Mouse (Mus musculus) midbrain, embryonic 10.5 days (tissue): ENCODE measurements around the gene Lrrc8e. TPM values are rescaled to one million over a fixed set of nuclear protein-coding genes. Genes with fewer than 3 reads are reported as not detected.
A peak's percentile ranks its signal among the peaks of the same experiment; 100 is the strongest.

Source experiments
- DNase-seq: peaks from one replicate; pipeline ENCODE4 v3.0.0-alpha.2; 2017; ENCODE audit warnings: low spot score
- H3K27ac ChIP-seq: fragments of 300-500 bp; sonication (generic); replicated peaks from 2 replicates; pipeline ENCODE4 v1.5.1; 2016; ENCODE audit warnings: mild to moderate bottlenecking
- H3K27me3 ChIP-seq: fragments of 300-500 bp; sonication (generic); 2 replicates; pipeline ENCODE4 v1.6.1; 2016; ENCODE audit warnings: low read depth, mild to moderate bottlenecking; ENCODE audit not compliant: poor library complexity, severe bottlenecking
- H3K36me3 ChIP-seq: fragments of 300-500 bp; sonication (generic); 2 replicates; pipeline ENCODE4 v1.6.1; 2016; ENCODE audit warnings: mild to moderate bottlenecking, moderate library complexity
- H3K4me1 ChIP-seq: fragments of 300-500 bp; sonication (generic); 2 replicates; pipeline ENCODE4 v1.6.1; 2016
- H3K4me3 ChIP-seq: fragments of 300-500 bp; sonication (generic); 2 replicates; pipeline ENCODE4 v1.5.1; 2016; ENCODE audit warnings: mild to moderate bottlenecking, moderate library complexity
- H3K9me3 ChIP-seq: fragments of 300-500 bp; sonication (generic); replicated peaks from 2 replicates; pipeline ENCODE4 v1.6.1; 2016; ENCODE audit warnings: mild to moderate bottlenecking
- WGBS: fragments of 180-500 bp; shearing (Covaris S2); methylation state at CpG from one replicate; pipeline ENCODE4 v1.1.7; 2016; 5-methylcytosine and 5-hydroxymethylcytosine counted together
- polyA plus RNA-seq: library from polyadenylated mRNA; unstranded; fragments of >200 nt; fragmentation: Nextera tagmentation; extraction: Ambion mirVana; gene quantifications from 2 replicates; pipeline ENCODE4 v1.2.1, GENCODE M21; 2016

The Lrrc8e gene
- 0.19 TPM in 2 replicates for polyA plus RNA-seq

DNA sequence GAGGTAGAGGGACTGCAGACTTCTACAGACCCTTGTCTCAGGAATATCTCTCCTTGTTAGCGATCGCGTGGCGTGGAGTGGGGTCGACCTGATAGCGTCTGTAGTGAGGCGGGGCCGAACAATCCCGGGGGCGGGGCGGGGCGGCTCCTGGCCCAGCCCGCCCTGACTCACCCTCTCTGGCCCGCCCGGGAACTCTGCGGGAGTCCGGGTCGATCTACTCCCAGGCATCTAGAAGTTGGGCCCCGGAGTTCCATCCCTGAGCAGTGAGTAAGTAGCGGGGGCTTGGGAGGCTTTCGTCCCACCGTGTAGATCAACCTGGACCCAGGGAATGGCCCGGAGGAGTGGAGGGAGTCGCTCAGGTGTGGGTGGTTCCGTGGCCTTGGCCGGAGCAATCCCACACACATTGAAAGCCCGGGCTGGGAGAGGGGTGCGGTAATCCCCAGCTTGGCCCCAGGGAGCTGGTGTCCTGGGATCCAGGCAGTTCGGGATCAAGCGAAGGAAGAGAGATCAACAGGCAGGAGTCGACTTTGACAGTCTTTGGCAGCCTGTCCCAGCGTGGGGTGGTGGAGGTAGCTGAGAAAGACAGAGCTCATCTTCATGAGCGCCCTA is at the start of gene Lrrc8e:
Lrrc8e (plus strand) TSS at position 89 of the 609 bp plus-strand sequence.
- no peaks in the 10 kb centered on the region for H3K36me3 ChIP-seq
- H3K4me3 ChIP-seq = peak within 1 kb of the TSS; percentile 45
- H3K4me1 ChIP-seq = peaks cover 9% of the 10 kb centered on the region
- H3K27ac ChIP-seq = no peak within 1 kb of the TSS; the same call in 1 of the 2 replicates
- no peaks in the 10 kb centered on the region for H3K9me3 ChIP-seq
- WGBS = 3% methylated on average over 33 of the region's 33 CpGs
- DNase-seq = no peak
- H3K27me3 ChIP-seq = peaks cover 55% of the 10 kb centered on the region

DNA sequence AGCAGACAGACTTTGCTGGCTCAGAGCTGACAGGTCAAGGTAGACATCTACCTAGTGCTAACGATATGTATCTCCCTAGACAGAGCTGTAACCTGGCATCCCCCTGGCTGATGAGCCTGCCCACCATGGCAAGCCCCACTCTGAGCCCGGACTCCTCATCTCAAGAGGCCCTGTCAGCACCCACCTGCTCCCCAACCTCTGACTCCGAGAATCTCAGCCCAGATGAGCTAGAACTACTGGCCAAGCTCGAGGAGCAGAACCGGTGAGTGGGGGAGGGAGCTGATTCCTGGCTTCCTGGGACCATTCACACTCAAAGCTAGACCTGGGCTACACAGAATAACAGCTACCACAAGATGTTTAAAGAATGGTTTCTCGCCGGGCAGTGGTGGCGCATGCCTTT is 43.2 kb upstream of the Lrrc8e start:
- WGBS = 90% methylated on average over 8 of the region's 8 CpGs
- Histone ChIP-seq H3K4me1 (no peaks in the 10 kb centered on the region), H3K27me3 (no peaks in the 10 kb centered on the region), H3K36me3 (peaks cover 40% of the 10 kb centered on the region), H3K4me3 (no peak overlapping the region), H3K9me3 (no peaks in the 10 kb centered on the region), H3K27ac (no peak overlapping the region)
- no peak for DNase-seq

DNA sequence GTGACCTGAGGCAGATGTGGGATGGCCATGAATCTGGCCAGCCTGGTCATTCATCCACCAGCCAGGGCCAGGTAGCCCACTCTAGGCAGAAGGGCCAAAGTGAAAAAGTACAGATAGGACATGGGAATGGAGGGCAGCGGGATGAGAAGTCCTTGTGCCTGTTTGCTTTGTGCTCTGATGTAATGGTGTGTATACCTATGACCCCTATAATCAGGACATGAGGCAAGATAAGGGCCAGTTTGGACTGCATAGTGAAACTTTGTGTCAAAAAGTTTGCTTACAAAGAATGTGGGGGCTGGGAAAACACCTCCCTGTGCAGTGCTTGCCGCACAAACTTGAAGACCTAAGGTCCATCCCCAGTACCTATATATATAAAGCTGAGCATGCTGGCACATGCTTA is 40.5 kb upstream of the Lrrc8e start:
- peaks cover 42% of the 10 kb centered on the region for H3K36me3 ChIP-seq
- H3K4me3 ChIP-seq = no peak overlapping the region
- no peak for DNase-seq
- no peak overlapping the region for H3K27ac ChIP-seq
- H3K9me3 ChIP-seq = no peaks in the 10 kb centered on the region
- WGBS = 93% methylated on average over 2 of the region's 2 CpGs
- no peaks in the 10 kb centered on the region for H3K4me1 ChIP-seq
- H3K27me3 ChIP-seq = 0 out of 2 replicates have a peak, but pooled peaks cover 2% of the 10 kb centered on the region

DNA sequence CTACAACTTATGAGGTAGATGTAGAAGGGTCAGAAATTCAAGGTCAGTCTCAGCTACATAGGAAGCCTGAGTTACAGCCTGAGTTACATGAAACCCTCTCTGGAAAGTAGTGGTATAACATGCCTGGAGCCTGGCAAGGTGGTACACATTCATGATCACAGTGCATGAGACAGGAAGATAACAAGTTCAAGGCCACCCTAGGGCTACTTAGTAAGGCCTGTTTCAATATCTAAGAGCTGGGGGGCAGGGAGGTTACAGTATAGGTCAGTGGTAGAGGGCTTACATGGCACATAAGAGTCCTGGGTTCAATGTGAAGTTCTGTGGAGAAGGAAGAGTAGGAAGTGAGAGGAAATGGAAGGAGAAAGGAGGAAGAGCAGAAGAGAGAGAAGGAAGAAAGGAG is 38.0 kb upstream of the Lrrc8e start:
- Histone ChIP-seq H3K36me3 (peaks cover 38% of the 10 kb centered on the region), H3K4me1 (peaks cover 18% of the 10 kb centered on the region), H3K9me3 (no peaks in the 10 kb centered on the region), H3K27me3 (0 out of 2 replicates have a peak, but pooled peaks cover 4% of the 10 kb centered on the region), H3K27ac (no peak overlapping the region), H3K4me3 (no peak overlapping the region)
- no peak for DNase-seq

DNA sequence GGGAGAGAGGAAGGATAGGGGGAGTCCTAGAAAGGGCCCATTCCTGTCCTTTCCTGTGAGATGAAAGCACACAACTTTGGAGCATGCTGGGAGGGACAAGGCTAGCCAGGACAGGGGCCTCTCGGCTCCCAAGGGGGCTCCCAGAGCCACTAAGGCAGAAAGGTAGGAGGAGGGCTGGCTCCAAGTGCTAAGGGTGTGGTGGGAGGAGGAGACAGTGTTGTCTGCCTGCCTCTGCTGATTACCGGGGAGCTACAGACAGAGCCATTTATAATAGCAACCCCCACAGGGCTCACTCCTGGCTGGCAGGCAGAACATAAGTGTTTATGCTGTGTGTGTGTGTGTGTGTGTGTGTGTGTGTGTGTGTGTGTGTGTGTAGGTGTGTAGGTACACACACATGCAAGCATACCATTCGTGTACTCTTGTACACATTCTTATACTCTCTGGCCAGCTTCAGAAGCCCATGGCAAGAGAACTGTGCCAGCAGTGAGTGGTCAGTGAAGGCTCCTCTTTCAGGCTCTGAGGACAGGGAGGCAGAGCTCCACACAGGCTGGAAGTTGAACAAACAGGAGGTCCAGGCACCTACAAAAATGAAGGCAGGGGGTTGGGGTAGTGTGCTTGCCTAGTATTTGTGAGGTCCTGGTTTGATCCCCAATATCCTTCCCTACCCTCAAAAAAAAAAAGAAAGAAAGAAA is 37.5 kb upstream of the Lrrc8e start:
- H3K36me3 ChIP-seq = peaks cover 35% of the 10 kb centered on the region
- H3K4me1 ChIP-seq = peaks cover 19% of the 10 kb centered on the region
- no peak overlapping the region for H3K27ac ChIP-seq
- no peak for DNase-seq
- no peak overlapping the region for H3K4me3 ChIP-seq
- H3K27me3 ChIP-seq = peaks cover 10% of the 10 kb centered on the region; the same call in 1 of the 2 replicates
- no peaks in the 10 kb centered on the region for H3K9me3 ChIP-seq
- 49% methylated on average over 3 of the region's 3 CpGs for WGBS

DNA sequence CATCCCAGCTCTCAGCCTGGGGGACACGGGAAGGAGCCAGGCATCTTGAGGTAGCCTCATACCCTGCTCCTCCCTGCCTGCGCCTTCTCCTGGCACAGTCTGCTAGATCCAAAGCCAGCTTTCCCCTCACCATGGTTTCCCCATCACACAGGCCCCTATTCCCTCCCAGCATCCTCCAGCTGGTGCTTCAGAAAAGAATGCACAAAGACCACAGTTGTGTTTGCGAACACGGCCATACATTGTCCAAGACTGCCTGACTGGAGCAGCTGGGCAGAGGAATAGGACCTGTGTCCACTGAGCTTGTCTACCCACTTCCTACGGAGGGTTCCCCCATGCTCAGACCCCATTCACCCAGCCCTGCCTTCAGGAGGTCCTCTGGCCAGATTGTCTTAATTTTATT is 34.3 kb upstream of the Lrrc8e start:
- Histone ChIP-seq H3K9me3 (no peaks in the 10 kb centered on the region), H3K36me3 (peaks cover 11% of the 10 kb centered on the region), H3K27ac (peak overlapping the region; percentile 77), H3K4me1 (peaks cover 19% of the 10 kb centered on the region), H3K4me3 (no peak overlapping the region), H3K27me3 (peaks cover 15% of the 10 kb centered on the region; the same call in 1 of the 2 replicates)
- WGBS = 54% methylated on average over 5 of the region's 5 CpGs
- DNase-seq = no peak

DNA sequence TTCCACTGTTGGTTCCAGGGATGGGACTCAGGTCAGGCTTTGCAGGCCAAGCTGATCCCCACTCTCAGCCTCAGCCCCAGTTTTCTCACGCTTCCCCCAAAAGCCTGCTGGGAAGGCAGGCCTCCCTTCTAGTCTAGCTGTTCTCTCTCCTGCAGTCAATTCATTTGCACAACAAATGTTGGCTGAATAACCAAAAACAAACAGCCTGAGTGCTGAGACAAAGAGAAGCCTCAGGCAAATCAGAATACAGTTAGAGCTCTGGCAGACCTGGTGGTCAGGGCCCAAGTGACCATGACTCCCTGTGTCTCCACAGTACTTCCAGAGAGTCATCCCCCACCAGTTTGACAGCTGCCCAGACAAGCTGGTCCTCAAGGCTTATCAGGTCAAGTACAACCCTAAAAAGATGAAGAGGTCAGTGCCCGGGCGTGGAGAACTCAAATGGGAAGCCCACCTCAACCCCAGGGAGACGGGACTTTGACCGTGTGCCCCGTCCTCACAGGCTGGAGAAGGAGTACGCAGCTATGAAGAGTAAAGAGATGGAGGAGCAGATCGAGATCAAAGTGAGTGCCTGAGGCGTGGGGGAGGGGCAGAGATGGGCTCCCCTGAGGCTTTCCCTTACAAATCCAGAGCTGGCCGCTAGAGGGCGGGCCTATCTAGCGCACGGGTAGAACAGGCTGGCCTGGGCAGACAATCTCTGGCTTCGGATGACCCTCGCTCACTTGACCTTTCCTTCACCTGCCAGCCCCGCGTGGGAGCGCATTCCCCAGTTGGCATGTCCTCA is 33.6 kb upstream of the Lrrc8e start:
- Histone ChIP-seq H3K36me3 (0 out of 2 replicates have a peak, but pooled peaks cover 6% of the 10 kb centered on the region), H3K4me1 (peaks cover 19% of the 10 kb centered on the region), H3K4me3 (peak overlapping the region; percentile 27), H3K27ac (peak overlapping the region; percentile 77), H3K27me3 (peaks cover 15% of the 10 kb centered on the region; the same call in 1 of the 2 replicates), H3K9me3 (no peaks in the 10 kb centered on the region)
- peak; percentile 90 for DNase-seq
- WGBS = 2% methylated on average over 18 of the region's 18 CpGs

DNA sequence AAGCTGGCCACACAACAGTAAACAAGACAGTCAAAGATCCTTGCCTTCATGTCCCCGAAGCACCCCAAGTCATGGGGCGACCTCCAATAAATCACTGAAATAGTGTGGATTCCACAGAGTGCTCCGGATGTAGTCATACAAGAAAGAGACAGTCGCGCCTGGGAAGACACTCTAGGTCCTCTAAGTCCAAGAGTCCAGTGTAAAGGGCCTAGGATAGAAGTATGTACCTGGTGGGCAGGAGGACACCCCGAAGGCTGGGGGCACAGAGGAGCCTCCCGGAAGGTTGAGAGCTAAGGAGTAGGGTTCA is 33.1 kb upstream of the Lrrc8e start:
- DNase-seq = no peak
- 0 out of 2 replicates have a peak, but pooled peaks cover under 1% of the 10 kb centered on the region for H3K36me3 ChIP-seq
- no peaks in the 10 kb centered on the region for H3K9me3 ChIP-seq
- peak overlapping the region; percentile 27 for H3K4me3 ChIP-seq
- 55% methylated on average over 7 of the region's 7 CpGs for WGBS
- no peak overlapping the region for H3K27ac ChIP-seq
- peaks cover 19% of the 10 kb centered on the region for H3K4me1 ChIP-seq
- H3K27me3 ChIP-seq = peaks cover 15% of the 10 kb centered on the region; the same call in 1 of the 2 replicates

DNA sequence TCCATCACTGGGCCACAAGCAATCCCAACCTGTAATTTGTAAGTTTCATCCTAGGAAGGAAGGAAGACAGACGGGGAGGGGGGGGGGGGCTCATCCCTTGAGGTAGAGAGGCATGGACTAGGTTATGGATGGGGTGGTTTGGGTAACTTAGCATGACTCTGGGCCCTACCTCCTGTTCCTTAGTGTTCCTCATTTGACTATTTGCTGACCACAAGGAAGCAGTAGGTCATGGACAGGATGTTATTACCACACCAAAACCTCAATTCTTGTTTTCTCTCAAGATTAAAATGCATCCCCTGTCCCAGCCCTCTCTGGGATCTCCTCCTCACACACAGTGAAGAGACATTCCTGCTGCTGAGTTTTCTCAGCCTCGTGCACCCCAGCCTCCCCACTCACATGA is 25.3 kb upstream of the Lrrc8e start:
- H3K4me3 ChIP-seq = no peak overlapping the region
- peaks cover 11% of the 10 kb centered on the region for H3K4me1 ChIP-seq
- 0 out of 2 replicates have a peak, but pooled peaks cover 5% of the 10 kb centered on the region for H3K36me3 ChIP-seq
- WGBS = 54% methylated on average over 2 of the region's 2 CpGs
- H3K27me3 ChIP-seq = peaks cover 47% of the 10 kb centered on the region
- H3K9me3 ChIP-seq = no peaks in the 10 kb centered on the region
- no peak for DNase-seq
- no peak overlapping the region for H3K27ac ChIP-seq

DNA sequence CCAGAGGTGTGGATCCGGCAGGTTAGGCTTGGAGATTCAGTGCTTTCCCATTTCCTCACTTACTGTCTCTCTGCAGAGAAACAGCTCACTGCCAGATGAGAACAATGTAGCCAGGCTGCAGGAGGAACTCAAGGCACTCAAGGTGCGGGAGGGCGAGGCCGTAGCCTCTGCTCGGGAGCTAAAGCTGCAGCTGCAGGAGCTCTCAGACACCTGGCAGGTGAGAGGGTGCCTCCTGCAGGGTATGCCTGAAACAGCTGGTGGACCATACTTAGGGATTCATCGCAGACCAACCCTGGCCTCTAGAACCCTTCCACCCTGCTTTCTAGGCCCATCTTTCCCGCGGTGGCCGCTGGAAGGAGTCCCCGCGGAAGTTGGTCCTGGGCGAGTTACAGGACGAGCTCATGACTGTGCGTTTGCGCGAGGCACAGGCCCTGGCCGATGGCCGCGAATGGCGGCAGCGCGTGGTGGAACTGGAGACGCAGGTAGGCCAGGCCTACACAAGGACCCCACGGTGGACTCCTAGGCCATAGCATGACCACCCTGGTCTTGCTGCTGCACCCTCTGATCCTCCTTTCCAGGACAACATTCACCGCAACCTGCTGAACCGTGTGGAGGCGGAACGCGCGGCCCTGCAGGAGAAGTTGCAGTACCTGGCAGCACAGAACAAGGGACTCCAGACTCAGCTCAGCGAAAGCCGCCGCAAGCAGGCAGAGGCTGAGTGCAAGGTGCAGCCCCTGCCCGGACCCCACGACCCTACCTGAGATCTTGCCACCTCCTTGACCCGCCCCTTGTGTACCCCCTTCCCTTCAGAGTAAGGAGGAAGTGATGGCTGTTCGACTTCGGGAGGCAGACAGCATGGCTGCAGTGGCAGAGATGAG is 21.1 kb upstream of the Lrrc8e start:
- Histone ChIP-seq H3K27me3 (peaks cover 71% of the 10 kb centered on the region), H3K4me1 (peaks cover 17% of the 10 kb centered on the region), H3K9me3 (0 out of 2 replicates have a peak, but pooled peaks cover 7% of the 10 kb centered on the region), H3K4me3 (peak overlapping the region; percentile 35), H3K27ac (no peak overlapping the region), H3K36me3 (peaks cover 33% of the 10 kb centered on the region)
- DNase-seq = peak; percentile 30
- 10% methylated on average over 38 of the region's 38 CpGs for WGBS

DNA sequence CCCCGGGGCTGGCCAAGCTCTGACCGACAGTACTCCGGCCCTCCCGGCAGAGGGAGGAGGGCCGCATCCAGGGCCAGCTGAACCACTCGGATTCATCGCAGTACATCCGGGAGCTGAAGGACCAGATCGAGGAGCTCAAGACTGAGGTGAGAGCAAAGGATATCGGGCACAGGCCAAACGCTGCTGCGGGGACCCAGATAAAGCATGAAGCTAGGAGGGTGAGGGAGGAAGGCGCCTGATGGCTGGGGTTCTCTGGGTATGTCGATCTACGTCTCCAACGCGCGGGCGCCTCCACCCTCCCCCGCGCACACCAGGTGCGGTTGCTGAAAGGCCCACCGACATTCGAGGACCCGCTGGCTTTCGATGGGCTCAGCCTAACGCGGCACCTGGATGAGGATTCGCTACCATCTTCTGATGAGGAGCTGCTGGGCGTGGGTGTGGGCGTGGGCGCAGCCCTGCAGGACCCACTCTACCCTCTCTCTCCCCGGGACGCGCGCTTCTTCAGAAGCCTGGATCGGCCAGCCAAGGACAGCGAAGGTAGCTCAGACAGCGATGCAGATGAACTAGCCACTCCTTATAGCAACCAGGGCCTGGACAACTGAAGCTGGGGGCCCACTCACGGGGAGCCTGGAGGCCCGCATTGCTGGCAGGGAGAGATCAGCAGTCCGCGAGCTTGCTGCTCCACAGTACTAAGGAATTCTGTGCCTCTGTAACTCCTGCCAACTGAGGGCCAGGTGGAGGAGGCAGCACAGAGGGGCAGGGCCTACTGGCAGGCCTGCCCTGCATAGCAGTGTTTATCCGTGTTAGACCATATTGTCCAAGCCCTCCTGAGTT is 20.2 kb upstream of the Lrrc8e start:
- peak; percentile 38 for DNase-seq
- Histone ChIP-seq H3K4me1 (peaks cover 17% of the 10 kb centered on the region), H3K27me3 (peaks cover 71% of the 10 kb centered on the region), H3K9me3 (0 out of 2 replicates have a peak, but pooled peaks cover 7% of the 10 kb centered on the region), H3K36me3 (peaks cover 41% of the 10 kb centered on the region), H3K27ac (no peak overlapping the region), H3K4me3 (peak overlapping the region; percentile 35)
- 6% methylated on average over 44 of the region's 44 CpGs for WGBS
